Mouse (Mus musculus) megakaryocyte-erythroid progenitor cell, adult 5-6 weeks (primary cell): Measurements from ENCODE around the gene Spred3. TPM values are rescaled to one million over a fixed set of nuclear protein-coding genes. Genes with fewer than 3 reads are reported as not detected.
"Not testable (repeated sequence)": the region's sequence is repeated elsewhere in the genome, so short reads cannot be mapped to it uniquely, and the experiment has no call there.

Experiments used
- ATAC-seq: replicated peaks from 2 replicates; pipeline ENCODE4 v1.8.0; 2016; ENCODE audit warnings: mild to moderate bottlenecking, inconsistent platforms; ENCODE audit not compliant: severe bottlenecking, poor library complexity, low FRiP score, low TSS enrichment
- total RNA-seq, 2 experiments: library from RNA; stranded (forward) in 1 of 2; stranded (reverse) in 1 of 2; fragments of 200-1000, 215-1000 nt in 1 of 2; fragments of >200 nt in 1 of 2; fragmentation: Nextera tagmentation in 1 of 2; gene quantifications; 2 replicates each; pipeline ENCODE4 v1.2.3; 2014 to 2017

Spred3 gene
- 0.42 and 2.2 TPM in 2 replicates for total RNA-seq (2014; fragmentation: Nextera tagmentation)
- total RNA-seq (2017) = 0.99 and 1.8 TPM in 2 replicates

- ATAC-seq = peak; percentile 75
Observed at GRCm38 (mm10) chr7:29170066-29170754, at the start of gene Spred3, which contains the start of gene Ggn. Gene Spred3, minus strand, starts transcription at chr7:29170411. Gene Ggn, plus strand, starts transcription at chr7:29170210.

- no peak for ATAC-seq
Observed at GRCm38 (mm10) chr7:29214846-29215245, 44.6 kb upstream of the Spred3 start.

- ATAC-seq = no peak
Observed at GRCm38 (mm10) chr7:29214236-29214635, 44.0 kb upstream of the Spred3 start.

GRCm38 (mm10) chr7:29213675-29214082 lies 43.5 kb upstream of the Spred3 start, which contains the start of gene Catsperg1:
Gene Catsperg1, minus strand, starts transcription at chr7:29214035.
- ATAC-seq = no peak

- not testable (repeated sequence) for ATAC-seq
Observed at GRCm38 (mm10) chr7:29212775-29213560, 42.8 kb upstream of the Spred3 start.

- no peak for ATAC-seq
Observed at GRCm38 (mm10) chr7:29212199-29212765, 42.1 kb upstream of the Spred3 start.

- peak; percentile 90 for ATAC-seq
Observed at GRCm38 (mm10) chr7:29211415-29212198, 41.4 kb upstream of the Spred3 start.

- peak; percentile 67 for ATAC-seq
Observed at GRCm38 (mm10) chr7:29211013-29211412, 40.8 kb upstream of the Spred3 start.

- ATAC-seq = no peak
Observed at GRCm38 (mm10) chr7:29202577-29202976, 32.4 kb upstream of the Spred3 start.

- ATAC-seq = not testable (repeated sequence)
Observed at GRCm38 (mm10) chr7:29194230-29194629, 24.0 kb upstream of the Spred3 start.

- not testable (repeated sequence) for ATAC-seq
Observed at GRCm38 (mm10) chr7:29181323-29181722, 11.1 kb upstream of the Spred3 start.

- ATAC-seq = no peak
Observed at GRCm38 (mm10) chr7:29180854-29181236, 10.6 kb upstream of the Spred3 start.

GRCm38 (mm10) chr7:29180077-29180853 lies 10.1 kb upstream of the Spred3 start, which contains the start of gene Psmd8:
Gene Psmd8, minus strand, starts transcription at chr7:29180701.
- peak; percentile 96 for ATAC-seq

- peak; percentile 22; the same call in 1 of the 2 replicates for ATAC-seq
Observed at GRCm38 (mm10) chr7:29179323-29179722, 9.1 kb upstream of the Spred3 start.

- no peak for ATAC-seq
Observed at GRCm38 (mm10) chr7:29178106-29178505, 7.9 kb upstream of the Spred3 start.

- no peak for ATAC-seq
Observed at GRCm38 (mm10) chr7:29172390-29173016, 2.3 kb upstream of the Spred3 start.

GRCm38 (mm10) chr7:29171562-29172097 lies 1.4 kb upstream of the Spred3 start:
- ATAC-seq = no peak
